Mouse (Mus musculus) small intestine, adult 10 weeks (tissue): ENCODE measurements around the gene Pik3r2. TPM values are rescaled to one million over a fixed set of nuclear protein-coding genes. Genes with fewer than 3 reads are reported as not detected.

Experiments
- polyA plus RNA-seq: library from polyadenylated mRNA; stranded (reverse); fragments of 350-450 nt; fragmentation: Illumina TruSeq; extraction: RNeasy Lipid Tissue Mini Kit (QIAGEN cat#74804); gene quantifications from one replicate; pipeline ENCODE4 v1.2.3, GENCODE M21; 2014; ENCODE audit warnings: low replicate concordance

The Pik3r2 gene
- polyA plus RNA-seq, result 0.45 TPM

DNA sequence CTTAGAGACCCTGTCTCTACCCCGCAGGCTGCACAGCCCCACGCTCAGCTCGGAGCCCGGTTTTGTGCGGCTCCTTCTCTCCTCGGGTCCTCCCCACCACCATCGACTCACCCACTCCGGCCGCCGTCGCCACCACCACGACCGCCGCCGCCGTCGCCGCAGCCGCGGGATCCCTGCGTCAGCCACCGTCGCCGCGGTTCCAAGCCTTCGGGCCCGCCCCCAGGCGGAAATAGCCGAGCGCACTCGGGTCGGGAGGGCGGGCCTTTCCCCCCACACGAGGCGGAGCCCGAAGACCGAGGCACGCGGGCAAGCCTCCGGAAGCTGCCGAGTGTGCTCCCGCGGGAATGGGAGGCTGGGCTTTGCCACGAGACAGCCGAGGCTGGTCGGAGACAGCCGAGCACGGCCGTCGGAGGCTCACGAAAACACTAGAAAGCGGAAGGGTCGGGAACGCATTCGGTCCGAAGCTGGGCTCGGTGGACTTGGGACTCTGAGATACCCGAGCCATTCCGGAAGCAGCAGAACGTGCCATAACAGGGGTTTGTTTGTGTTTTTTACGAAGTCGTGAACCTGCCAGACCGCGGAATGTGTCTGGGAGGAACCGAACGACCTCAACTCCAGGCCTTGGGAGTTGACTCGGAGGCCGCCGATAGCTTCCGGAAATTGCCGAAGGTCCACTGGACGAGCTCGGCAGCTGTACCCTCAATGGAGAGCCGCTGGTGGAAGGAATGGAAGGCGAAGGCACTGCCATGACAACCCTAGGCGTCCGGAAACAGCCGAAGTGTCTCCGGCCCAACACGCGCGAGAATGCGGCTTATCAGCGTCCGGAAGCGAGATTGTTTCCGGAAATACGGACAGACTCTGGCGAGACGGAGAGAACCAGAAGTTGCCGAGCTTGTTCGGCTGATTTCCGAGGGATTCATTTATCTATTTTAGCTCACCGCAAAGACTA is at the start of gene Pik3r2:
Pik3r2 (minus strand) TSS at position 218 of the 949 bp plus-strand sequence.

DNA sequence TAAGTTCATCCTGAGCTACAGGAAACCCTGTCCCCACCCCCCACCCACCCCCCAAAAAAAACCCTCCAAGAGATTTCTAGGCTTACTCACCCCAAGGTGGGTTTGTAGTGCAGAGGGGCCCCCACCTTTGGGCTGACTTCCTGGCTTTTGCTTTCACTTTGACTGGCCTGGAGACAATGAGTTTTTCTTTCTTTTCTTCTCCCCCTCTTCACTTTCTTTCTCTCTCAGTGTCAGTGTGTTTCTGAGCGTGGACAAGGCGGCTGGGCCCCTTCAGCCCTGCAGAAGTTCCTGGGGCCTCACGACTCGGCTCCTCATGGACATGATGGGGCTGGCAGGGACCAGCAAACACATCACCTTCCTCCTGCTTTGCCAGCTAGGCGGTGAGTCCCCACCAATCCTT is 31.7 kb upstream of the Pik3r2 start, which contains the start of gene Il12rb1:
Il12rb1 (plus strand) TSS at position 211 of the 400 bp plus-strand sequence.

DNA sequence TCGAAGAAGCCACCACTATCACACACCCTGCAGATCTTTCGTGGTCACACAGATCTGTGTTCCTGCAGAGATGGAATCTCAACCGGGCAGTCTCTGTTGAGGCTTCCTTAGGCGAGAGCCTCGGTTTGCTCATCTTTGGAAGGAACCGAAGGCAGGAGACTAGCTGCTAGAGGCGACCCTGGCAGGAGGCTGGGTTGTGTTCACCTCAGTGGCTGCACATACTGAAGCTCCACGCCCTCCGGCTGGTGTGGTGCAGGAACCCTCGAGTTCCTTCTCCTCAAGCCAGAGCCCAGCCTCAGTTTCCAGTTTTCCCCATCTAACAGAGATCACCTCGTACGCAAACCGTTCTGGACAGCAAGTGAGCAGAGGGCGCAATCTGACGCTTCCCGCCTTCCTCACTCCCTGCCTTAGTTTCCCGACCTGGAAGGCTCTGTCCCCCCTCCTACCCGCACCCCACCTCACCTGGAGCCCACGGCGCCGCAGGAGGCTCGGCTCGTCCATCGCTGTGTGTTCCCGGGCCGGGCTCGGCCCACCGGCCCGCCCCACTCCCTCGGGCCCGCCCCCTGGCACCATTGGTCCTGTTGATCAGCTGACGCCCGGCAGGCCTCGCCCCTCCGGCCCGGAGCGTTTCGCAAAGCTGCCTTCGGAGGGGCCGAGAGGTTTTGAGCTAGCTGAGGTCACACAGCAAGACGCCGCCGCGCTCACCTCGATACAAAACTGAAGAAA is 28.1 kb upstream of the Pik3r2 start, which contains the start of gene Mast3:
Mast3 (minus strand) TSS at position 574 of the 726 bp plus-strand sequence.

DNA sequence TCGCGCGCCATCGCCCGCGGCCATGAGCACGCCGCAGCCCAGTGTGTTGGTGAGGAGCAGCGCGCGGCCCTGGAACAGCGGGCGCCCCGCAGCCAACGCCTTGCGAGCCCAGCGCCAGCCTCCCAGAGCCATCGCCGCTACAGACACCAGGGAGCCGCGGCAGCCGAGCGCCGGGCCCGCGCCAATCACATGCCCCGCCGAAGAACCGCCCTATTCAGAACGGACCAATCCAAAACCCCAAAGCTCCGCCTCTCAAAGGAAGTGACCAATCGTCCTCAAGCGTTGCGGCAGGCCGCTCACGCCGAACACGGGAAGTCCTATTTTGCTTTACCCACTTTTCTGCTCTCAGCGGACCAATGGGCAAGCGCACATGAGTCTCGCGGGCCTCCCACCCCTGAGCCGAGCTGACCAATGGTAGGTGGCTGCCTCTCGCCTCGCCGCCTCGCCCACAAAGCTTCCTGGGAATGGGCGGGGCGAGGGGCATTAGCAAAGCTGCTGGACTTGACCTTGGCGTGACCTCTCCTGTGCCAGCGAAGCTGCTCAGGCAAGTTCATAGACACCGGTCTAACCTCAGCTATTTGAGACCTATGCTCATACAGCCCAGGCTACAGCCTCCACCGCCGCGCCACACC is 15.6 kb downstream of the Pik3r2 start, which contains the start of gene Mpv17l2:
Mpv17l2 (minus strand) TSS at position 172 of the 632 bp plus-strand sequence.

DNA sequence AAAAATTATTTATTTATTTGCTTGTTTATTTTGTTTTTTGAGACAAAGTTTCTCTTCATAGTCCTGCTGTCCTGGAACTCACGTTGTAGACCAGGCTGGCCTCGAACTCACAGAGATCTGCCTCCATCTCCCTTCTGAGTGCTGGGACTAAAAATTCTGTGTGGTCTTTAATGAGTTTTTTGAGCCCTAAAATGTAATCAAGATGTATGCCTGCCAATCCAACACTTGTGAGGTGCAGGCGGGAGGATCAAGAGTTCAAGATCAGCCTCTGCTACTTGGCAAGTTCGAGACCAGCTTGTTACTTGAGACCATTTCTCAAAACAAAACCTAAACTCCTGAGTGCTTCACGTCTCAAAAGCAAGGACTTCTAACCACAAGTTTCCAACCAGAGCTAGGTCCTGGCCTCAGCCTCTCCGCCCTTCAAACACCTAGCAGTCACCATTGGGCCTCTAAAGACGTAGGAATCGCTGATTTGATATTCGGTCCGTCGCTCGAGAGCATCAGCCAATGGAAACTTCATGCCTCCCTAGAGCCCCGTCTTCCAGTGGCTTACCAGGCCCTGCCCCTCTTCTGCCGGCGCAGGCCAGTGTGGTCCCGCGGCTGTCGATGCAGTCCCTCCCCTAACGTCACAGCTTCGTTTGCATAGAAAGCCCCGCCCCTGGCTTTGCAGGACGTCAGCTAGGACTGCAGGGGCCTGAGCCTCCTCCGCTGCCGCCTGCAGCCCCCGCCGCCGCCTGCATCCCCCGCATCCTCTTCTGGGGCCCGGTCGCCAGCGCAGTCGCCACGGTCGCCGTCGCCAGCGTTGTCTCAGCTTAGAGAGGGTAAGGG is 22.3 kb downstream of the Pik3r2 start, which contains the start of gene Rab3a:
Rab3a (plus strand) TSS at position 637 of the 828 bp plus-strand sequence.

DNA sequence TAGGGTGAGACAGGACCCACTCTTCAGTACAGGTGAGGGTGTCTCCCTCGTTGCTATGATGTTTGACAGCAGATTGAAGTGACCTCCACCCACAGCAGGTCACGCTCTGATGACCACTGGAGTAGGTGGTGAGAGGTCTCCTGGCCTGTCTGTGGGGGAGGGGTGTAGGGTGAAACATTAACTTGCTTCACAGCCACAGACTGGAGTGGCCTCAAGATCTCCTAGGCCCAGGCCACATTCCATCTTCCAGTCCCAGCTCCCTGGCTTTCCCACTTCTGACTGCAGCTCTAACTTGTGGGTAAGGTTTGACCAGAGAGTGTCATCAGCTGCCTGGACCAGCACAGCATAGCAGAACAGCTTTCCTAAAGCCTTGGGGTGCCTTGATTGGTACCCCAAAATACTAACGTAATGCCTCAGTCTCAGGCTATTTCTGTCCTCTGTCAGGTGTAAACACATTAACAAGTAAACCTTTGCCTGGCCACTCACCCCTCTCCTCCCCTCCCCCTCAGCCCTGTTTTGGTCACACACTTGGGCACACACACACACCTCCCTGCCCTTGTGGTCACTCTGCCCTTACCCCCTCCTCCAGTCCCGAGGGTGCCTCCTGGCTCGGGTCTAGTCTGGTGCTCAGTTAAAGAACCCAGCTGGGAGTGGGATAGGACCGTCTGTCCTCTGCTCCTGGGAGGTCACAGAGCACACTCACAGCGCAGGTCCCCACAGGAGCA is 52.9 kb downstream of the Pik3r2 start, which contains the start of gene Pde4c:
Pde4c (plus strand) TSS at position 235 of the 725 bp plus-strand sequence.

DNA sequence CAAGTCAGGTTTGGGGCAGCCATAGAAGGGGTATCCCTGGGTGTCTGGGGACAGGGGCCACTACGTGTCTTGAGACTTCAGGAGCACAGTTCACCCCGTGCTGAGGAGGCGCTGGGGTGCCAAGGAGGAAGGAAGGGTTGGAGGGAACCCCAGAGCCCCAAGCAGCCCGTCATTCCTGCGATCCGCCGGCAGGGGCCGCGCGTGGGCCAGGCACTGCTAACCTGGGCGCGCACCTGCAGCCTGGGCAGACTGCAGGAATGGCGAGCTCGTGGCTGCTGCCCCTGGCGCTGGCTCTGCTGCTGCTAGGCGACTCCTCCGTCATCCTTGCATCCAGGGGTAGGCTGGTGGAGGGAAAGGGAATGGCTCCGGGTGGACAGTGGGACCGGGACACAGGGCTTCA is 58.2 kb downstream of the Pik3r2 start, which contains the start of gene Gm3336:
Gm3336 (plus strand) TSS at position 247 of the 400 bp plus-strand sequence.

Other genes with a start within 250 kb of the Pik3r2 start
- gene Fkbp8, start 249.0 kb downstream of the Pik3r2 start, polyA plus RNA-seq, result 3.3 TPM
- gene Kxd1, start 248.8 kb downstream of the Pik3r2 start, polyA plus RNA-seq, result 4.3 TPM
- gene Ell, start 237.3 kb downstream of the Pik3r2 start, polyA plus RNA-seq, result 0.74 TPM
- gene Isyna1, start 182.3 kb downstream of the Pik3r2 start, polyA plus RNA-seq, result not detected
- not detected for gene Ssbp4, start 167.8 kb downstream of the Pik3r2 start, polyA plus RNA-seq
- not detected for gene Lrrc25, start 160.6 kb downstream of the Pik3r2 start, polyA plus RNA-seq
- gene Gdf15, start 144.3 kb downstream of the Pik3r2 start, polyA plus RNA-seq, result not detected
- gene Pgpep1, start 116.3 kb downstream of the Pik3r2 start, polyA plus RNA-seq, result 22.3 TPM
- not detected for gene Lsm4, start 103.5 kb downstream of the Pik3r2 start, polyA plus RNA-seq
- gene Jund, start 77.8 kb downstream of the Pik3r2 start, polyA plus RNA-seq, result 15.4 TPM
- not detected for gene Iqcn, start 73.3 kb downstream of the Pik3r2 start, polyA plus RNA-seq
- gene Gm3336, start 58.2 kb downstream of the Pik3r2 start, polyA plus RNA-seq, result 3.4 TPM
- gene Pde4c, start 53.0 kb downstream of the Pik3r2 start, polyA plus RNA-seq, result not detected
- gene Rab3a, start 22.0 kb downstream of the Pik3r2 start, polyA plus RNA-seq, result 0.97 TPM
- 0.48 TPM for gene Mpv17l2, start 15.8 kb downstream of the Pik3r2 start, polyA plus RNA-seq
- 1.1 TPM for gene Mast3, start 28.3 kb upstream of the Pik3r2 start, polyA plus RNA-seq
- gene Il12rb1, start 31.7 kb upstream of the Pik3r2 start, polyA plus RNA-seq, result not detected
- gene Arrdc2, start 63.0 kb upstream of the Pik3r2 start, polyA plus RNA-seq, result not detected
- gene Kcnn1, start 86.5 kb upstream of the Pik3r2 start, polyA plus RNA-seq, result not detected
- not detected for gene Ccdc124, start 97.2 kb upstream of the Pik3r2 start, polyA plus RNA-seq
- not detected for gene Slc5a5, start 116.0 kb upstream of the Pik3r2 start, polyA plus RNA-seq
- 7.8 TPM for gene Rpl18a, start 120.7 kb upstream of the Pik3r2 start, polyA plus RNA-seq
- gene Map1s, start 129.2 kb upstream of the Pik3r2 start, polyA plus RNA-seq, result 0.85 TPM